Mouse (Mus musculus) CH12.LX (cell line): ENCODE measurements around the gene Acox2. TPM values are rescaled to one million over a fixed set of nuclear protein-coding genes. Genes with fewer than 3 reads are reported as not detected.
A peak's percentile ranks its signal among the peaks of the same experiment; 100 is the strongest.
"Not testable (repeated sequence)": the region's sequence is repeated elsewhere in the genome, so short reads cannot be mapped to it uniquely, and the experiment has no call there.

ENCODE experiments used
- DNase-seq: peaks from one replicate; pipeline ENCODE4 v3.0.0-alpha.2; 2013; ENCODE audit errors: extremely low read depth
- H3K27ac ChIP-seq: 2 replicates; pipeline ENCODE4 v1.5.1; 2012; ENCODE audit warnings: low read depth, mild to moderate bottlenecking, control low read depth, moderate library complexity; ENCODE audit not compliant: insufficient read depth
- H3K27me3 ChIP-seq: replicated peaks from 2 replicates; pipeline ENCODE3; 2012; ENCODE audit warnings: inconsistent platforms
- H3K36me3 ChIP-seq, 2 experiments: replicated peaks in 1 of 2; 2 replicates each; pipeline versions ENCODE3 to v1.6.1; 2012; ENCODE audit warnings: inconsistent platforms in 1 of 2, low read length in 1 of 2, mild to moderate bottlenecking in 1 of 2, mixed read lengths in 1 of 2, moderate library complexity in 1 of 2; ENCODE audit not compliant: control insufficient read depth in 1 of 2, insufficient read depth in 1 of 2
- H3K4me1 ChIP-seq, 2 experiments: 2 replicates each; pipeline ENCODE4 v1.6.1; 2012; ENCODE audit warnings: inconsistent platforms in 1 of 2, moderate library complexity in 1 of 2; ENCODE audit not compliant: insufficient read depth in 2 of 2, control insufficient read depth in 1 of 2
- H3K4me2 ChIP-seq: 2 replicates; pipeline ENCODE4 v1.6.1; 2012; ENCODE audit warnings: low read depth, mild to moderate bottlenecking, control low read depth; ENCODE audit not compliant: poor library complexity, insufficient read depth, severe bottlenecking
- H3K4me3 ChIP-seq, 3 experiments: fragments of 150-350 bp in 1 of 3; sonication (generic) in 1 of 3; replicated peaks in 1 of 3; 2 replicates each; pipeline versions ENCODE3 to v1.5.1; 2011 to 2012; ENCODE audit warnings: low read depth in 2 of 3, low read length in 2 of 3, mild to moderate bottlenecking in 2 of 3, moderate library complexity in 2 of 3, control low read depth in 1 of 3, improper control_type of control experiment in 1 of 3, inconsistent platforms in 1 of 3, mixed read lengths in 1 of 3; ENCODE audit not compliant: poor library complexity in 1 of 3
- H3K79me2 ChIP-seq: replicated peaks from 2 replicates; pipeline ENCODE4 v1.6.1; 2012; ENCODE audit warnings: mild to moderate bottlenecking, moderate library complexity; ENCODE audit not compliant: control insufficient read depth, poor library complexity, insufficient read depth, severe bottlenecking; ENCODE audit errors: extremely low read depth
- H3K9ac ChIP-seq: 2 replicates; pipeline ENCODE4 v1.6.1; 2012; ENCODE audit warnings: low read depth, mild to moderate bottlenecking, control low read depth, moderate library complexity; ENCODE audit not compliant: insufficient read depth
- H3K9me3 ChIP-seq: replicated peaks from 2 replicates; pipeline ENCODE3; 2012; ENCODE audit warnings: low read length, inconsistent platforms, mixed read lengths
- CTCF ChIP-seq, 2 experiments: IDR thresholded peaks in 1 of 2; conservative IDR thresholded peaks in 1 of 2; 2 replicates each; pipeline ENCODE4 v1.5.1; 2011 to 2012; ENCODE audit warnings: low read depth in 2 of 2, low read length in 2 of 2, improper control_type of control experiment in 1 of 2, inconsistent platforms in 1 of 2, mild to moderate bottlenecking in 1 of 2, moderate library complexity in 1 of 2
- EP300 ChIP-seq: IDR thresholded peaks from 2 replicates; pipeline ENCODE4 v1.6.1; 2011; ENCODE audit warnings: low read length, improper control_type of control experiment
- ETS1 ChIP-seq: conservative IDR thresholded peaks from 2 replicates; pipeline ENCODE4 v1.6.1; 2012; ENCODE audit warnings: low read depth, mild to moderate bottlenecking, inconsistent platforms, low read length, improper control_type of control experiment, moderate library complexity
- GABPA ChIP-seq: IDR thresholded peaks from 2 replicates; pipeline ENCODE4 v1.6.1; 2012; ENCODE audit warnings: low read depth, low read length, improper control_type of control experiment, inconsistent platforms; ENCODE audit not compliant: insufficient replicate concordance
- HCFC1 ChIP-seq: IDR thresholded peaks from 2 replicates; pipeline ENCODE4 v1.6.1; 2012; ENCODE audit warnings: low read depth, mild to moderate bottlenecking, inconsistent platforms, low read length, improper control_type of control experiment
- IRF4 ChIP-seq: IDR thresholded peaks from 2 replicates; pipeline ENCODE4 v1.6.1; 2014; ENCODE audit warnings: low read depth, mild to moderate bottlenecking, inconsistent platforms, low read length, improper control_type of control experiment
- JUN ChIP-seq: IDR thresholded peaks from 2 replicates; pipeline ENCODE4 v1.6.1; 2011; ENCODE audit warnings: low read depth, mild to moderate bottlenecking, low read length, improper control_type of control experiment, moderate library complexity; ENCODE audit not compliant: insufficient read depth
- MAFK ChIP-seq: IDR thresholded peaks from 2 replicates; pipeline ENCODE4 v1.6.1; 2011; ENCODE audit warnings: low read length, improper control_type of control experiment; ENCODE audit not compliant: insufficient replicate concordance
- MYC ChIP-seq: IDR thresholded peaks from 2 replicates; pipeline ENCODE4 v1.6.1; 2011; ENCODE audit warnings: low read depth, mild to moderate bottlenecking, improper control_type of control experiment, low read length
- PAX5 ChIP-seq: IDR thresholded peaks from 2 replicates; pipeline ENCODE4 v1.6.1; 2012; ENCODE audit warnings: low read length, inconsistent platforms, mixed read lengths
- POLR2A ChIP-seq: IDR thresholded peaks from 2 replicates; pipeline ENCODE4 v1.6.1; 2011; ENCODE audit warnings: low read depth, mild to moderate bottlenecking, improper control_type of control experiment, low read length
- POLR2AphosphoS2 ChIP-seq: IDR thresholded peaks from 2 replicates; pipeline ENCODE4 v1.6.1; 2011; ENCODE audit warnings: low read depth, low read length, improper control_type of control experiment
- SMC3 ChIP-seq: IDR thresholded peaks from 2 replicates; pipeline ENCODE4 v1.6.1; 2011; ENCODE audit warnings: low read depth, low read length, improper control_type of control experiment
- UBTF ChIP-seq: IDR thresholded peaks from 2 replicates; pipeline ENCODE4 v1.6.1; 2012; ENCODE audit warnings: low read depth, mild to moderate bottlenecking, inconsistent platforms, low read length, improper control_type of control experiment, moderate library complexity
- USF1 ChIP-seq: IDR thresholded peaks from 2 replicates; pipeline ENCODE4 v1.6.1; 2014; ENCODE audit warnings: low read depth, mild to moderate bottlenecking, inconsistent platforms, low read length, improper control_type of control experiment
- ZC3H11A ChIP-seq: IDR thresholded peaks from 2 replicates; pipeline ENCODE4 v1.6.1; 2012; ENCODE audit warnings: low read depth, mild to moderate bottlenecking, inconsistent platforms, low read length, improper control_type of control experiment
- ZNF384 ChIP-seq: IDR thresholded peaks from 2 replicates; pipeline ENCODE4 v1.6.1; 2012; ENCODE audit warnings: low read depth, low read length, improper control_type of control experiment, inconsistent platforms
- dilution Hi-C: fragments of 300-500 bp; cut with MboI; formaldehyde crosslinking; loops from 2 replicates; pipeline ENCODE4 v1.14.3; 2020; ENCODE audit warnings: low sequenced_read_pairs; ENCODE audit not compliant: extremely low pct_unique_long_range_greater_than_20kb, extremely low pct_ligation_motif_present
- in situ Hi-C: fragments of 300-500 bp; cut with MboI; formaldehyde crosslinking; loops from 3 replicates; pipeline ENCODE4 v1.14.3; 2019; ENCODE audit warnings: low sequenced_read_pairs, low pct_ligation_motif_present, low pct_unique_long_range_greater_than_20kb, mixed read lengths
- polyA plus RNA-seq: library from polyadenylated mRNA; unstranded; fragments of >175 nt; gene quantifications from 2 replicates; pipeline ENCODE4 v1.2.1, GENCODE M21; 2012; ENCODE audit warnings: low read depth; ENCODE audit not compliant: insufficient read length
- total RNA-seq, 2 experiments: library from RNA; depleted of rRNA; stranded (reverse); fragments of 300-350 nt in 1 of 2; fragments of >200 nt in 1 of 2; gene quantifications; 2 replicates each; pipeline ENCODE4 v1.2.3; 2012 to 2014

Acox2 gene
- total and polyA plus RNA-seq, 3 experiments = not detected

DNA sequence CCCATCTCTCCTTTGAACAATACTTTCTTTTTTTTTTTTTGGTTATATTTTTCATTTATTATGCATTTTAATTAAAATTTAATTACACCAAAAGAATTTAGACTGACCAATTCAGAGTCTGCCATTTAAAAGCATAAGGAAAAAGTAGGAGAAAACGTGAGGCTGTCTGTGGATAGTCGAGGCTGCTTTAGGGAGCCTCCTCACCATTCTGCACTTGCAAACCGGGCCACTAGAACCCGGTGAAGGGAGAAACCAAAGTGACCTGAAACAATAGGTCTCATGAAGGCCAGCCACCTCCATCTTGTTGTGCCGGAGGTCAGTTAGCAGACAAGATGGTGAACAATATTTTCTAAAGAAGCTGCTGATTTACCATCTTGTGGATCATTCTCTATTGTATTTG is 27.4 kb upstream of the Acox2 start:
- H3K27me3 ChIP-seq, H3K4me2 ChIP-seq, H3K9ac ChIP-seq, H3K27ac ChIP-seq, H3K4me1 ChIP-seq, H3K36me3 ChIP-seq, in situ Hi-C loops, dilution Hi-C loops, H3K9me3 ChIP-seq, H3K79me2 ChIP-seq, H3K4me3 ChIP-seq: not testable (repeated sequence)
- peak; percentile 30 for DNase-seq

GRCm38 (mm10) chr14:8283784-8284183 is 24.6 kb upstream of the Acox2 start:
- DNase-seq = no peak

DNA sequence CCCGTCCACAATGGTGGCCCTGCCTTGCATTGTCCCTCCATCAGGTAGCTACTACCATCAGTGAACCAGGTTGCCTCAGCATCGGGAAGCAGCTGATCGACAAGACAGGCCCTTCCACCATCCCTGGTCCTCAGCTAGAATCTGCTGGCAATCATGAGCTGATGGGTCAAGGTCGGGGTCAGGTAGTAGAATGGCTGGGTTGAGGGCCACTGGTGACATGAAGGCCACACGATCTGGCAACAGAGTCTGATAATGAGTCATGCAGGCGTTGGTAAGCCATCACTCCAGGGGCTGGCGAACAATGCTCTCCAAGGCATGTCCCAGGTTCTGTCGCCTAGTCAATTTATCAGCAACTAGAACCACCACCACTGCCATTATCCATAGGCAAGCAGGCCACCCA is 12.1 kb upstream of the Acox2 start:
- H3K27me3 ChIP-seq, H3K9ac ChIP-seq, in situ Hi-C loops, H3K79me2 ChIP-seq, H3K4me2 ChIP-seq, H3K4me1 ChIP-seq, H3K4me3 ChIP-seq, H3K36me3 ChIP-seq, DNase-seq, H3K27ac ChIP-seq, dilution Hi-C loops, H3K9me3 ChIP-seq: not testable (repeated sequence)

More at GRCm38 (mm10) chr14:8283784-8284183, 24.6 kb upstream of the Acox2 start:
- H3K36me3 ChIP-seq = no peaks in the 10 kb centered on the region
- H3K27me3 ChIP-seq = no peaks in the 10 kb centered on the region
- H3K27ac ChIP-seq = no peak overlapping the region
- dilution Hi-C loops (no loop called here), in situ Hi-C loops (no loop called here)
- no peak overlapping the region for H3K4me2 ChIP-seq
- H3K9me3 ChIP-seq = no peaks in the 10 kb centered on the region
- H3K9ac ChIP-seq = no peak overlapping the region
- H3K79me2 ChIP-seq = no peaks in the 10 kb centered on the region
- H3K4me1 ChIP-seq = 0 out of 4 replicates have a peak, but pooled peaks cover 0 to 2% of the 10 kb centered on the region in 2 experiments
- H3K4me3 ChIP-seq = no peak overlapping the region
- TF ChIP-seq POLR2A = no peak

GRCm38 (mm10) chr14:8264378-8264777 is 5.2 kb upstream of the Acox2 start:
- H3K4me3 ChIP-seq = no peak overlapping the region
- dilution Hi-C loops (no loop called here), in situ Hi-C loops (no loop called here)
- H3K27me3 ChIP-seq = peaks cover 3% of the 10 kb centered on the region
- no peak for DNase-seq
- TF ChIP-seq MAFK (no peak), HCFC1 (no peak), ETS1 (no peak), JUN (no peak), USF1 (no peak), SMC3 (no peak), ZNF384 (no peak), MYC (no peak), GABPA (no peak), CTCF (conservative IDR thresholded peaks at IDR 0.05 in 1 of 2, IDR thresholded peaks at IDR 0.05 in 1 of 2; ENCODE audit: low read depth in 2 of 2, low read length in 2 of 2) (no peak), UBTF (no peak), IRF4 (no peak), PAX5 (no peak), EP300 (no peak), POLR2AphosphoS2 (no peak), ZC3H11A (no peak)
- peaks cover 3% of the 10 kb centered on the region in 2 experiments; a peak in 2 of 4 replicates for H3K4me1 ChIP-seq
- H3K9me3 ChIP-seq = no peaks in the 10 kb centered on the region
- no peak overlapping the region for H3K9ac ChIP-seq
- H3K27ac ChIP-seq = no peak overlapping the region
- no peaks in the 10 kb centered on the region for H3K79me2 ChIP-seq
- no peak overlapping the region for H3K4me2 ChIP-seq
- H3K36me3 ChIP-seq = no peaks in the 10 kb centered on the region
